Mouse (Mus musculus) ovary, postnatal 14 days (tissue): ENCODE measurements at regions not wholly inside any gene's neighbourhood (a gene's known extent, or its start where the extent isn't known, plus 50 kb on each side); places are given as distances from the start of the nearest gene placed in this dataset.

Source experiments
- DNase-seq: peaks from one replicate; pipeline ENCODE4 v3.0.0; 2022; ENCODE audit warnings: low spot score

DNA sequence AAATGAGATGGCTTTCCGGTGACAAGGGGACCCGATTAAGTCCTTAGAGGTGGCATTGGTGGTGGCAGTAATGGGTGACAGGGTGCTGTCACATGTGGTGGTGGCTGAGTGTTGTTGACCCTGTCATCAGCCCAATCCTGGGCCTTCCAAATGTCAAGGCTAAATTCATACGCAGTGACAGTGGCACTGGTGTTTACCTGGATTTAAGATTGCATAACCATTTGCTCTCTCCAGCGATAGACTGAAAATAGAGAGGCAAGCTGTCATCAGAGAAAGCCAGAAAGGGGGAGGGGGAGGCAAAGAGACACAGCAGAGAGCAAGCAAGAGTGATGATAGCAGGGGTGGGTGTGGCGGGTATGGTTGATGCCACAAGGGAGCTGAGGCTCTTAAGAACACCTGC is 215.1 kb downstream of the Suds3 start:
- DNase-seq: no peak

DNA sequence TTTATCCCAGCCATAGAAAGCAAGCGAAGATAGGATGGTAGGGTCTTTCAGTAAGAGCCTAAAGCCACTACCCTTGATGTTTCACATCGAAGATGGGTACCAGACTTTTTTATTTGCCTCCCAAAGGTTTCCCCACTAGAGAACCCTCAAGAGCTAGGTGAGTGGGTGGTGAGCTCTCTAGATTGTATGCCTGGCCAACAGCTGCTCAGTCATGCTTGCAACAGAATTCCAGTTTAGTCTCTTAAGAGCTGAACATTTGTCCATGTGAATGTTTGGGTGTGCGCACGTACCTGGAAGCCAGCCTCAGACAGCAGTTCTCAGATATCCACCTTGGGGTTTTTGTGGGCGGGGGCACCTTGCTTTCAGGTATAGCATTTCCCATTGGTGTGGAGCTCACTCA is 218.5 kb downstream of the Suds3 start:
- DNase-seq: no peak

DNA sequence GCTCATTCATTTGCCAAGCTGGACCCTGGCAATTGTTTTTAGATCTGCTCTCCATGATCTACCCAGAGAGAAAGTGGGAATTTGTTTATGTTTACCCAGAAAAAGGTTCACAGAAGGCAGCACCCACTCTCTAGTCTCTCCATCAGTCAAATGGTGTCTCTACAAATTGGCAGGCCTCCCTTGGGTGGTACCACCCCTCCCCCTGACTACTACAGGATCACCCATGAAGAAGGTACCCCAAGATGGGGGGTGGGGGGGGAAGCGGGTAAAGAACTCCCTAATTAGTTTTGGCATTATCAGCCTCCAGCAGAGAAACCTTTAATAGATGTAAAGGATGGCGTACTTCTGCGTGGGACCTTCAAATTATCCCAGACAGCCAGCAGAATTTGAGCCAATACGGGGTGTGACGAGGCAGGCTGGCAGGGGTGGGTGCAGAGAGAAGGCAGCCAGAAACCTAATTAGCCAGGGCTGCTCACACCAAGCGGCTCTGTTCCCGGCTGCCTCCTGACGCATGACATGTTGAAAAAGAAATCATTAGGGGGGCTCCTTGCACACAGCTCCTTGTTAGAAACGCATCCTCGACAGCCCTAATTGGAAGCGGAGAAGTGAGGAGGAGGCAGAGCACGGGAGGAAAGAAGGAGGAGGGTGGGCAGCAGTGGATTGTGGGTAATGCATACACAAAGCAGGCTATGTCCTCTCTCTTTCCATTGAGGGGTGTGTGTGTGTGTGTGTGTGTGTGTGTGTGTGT is 220.7 kb downstream of the Suds3 start:
- no peak for DNase-seq

DNA sequence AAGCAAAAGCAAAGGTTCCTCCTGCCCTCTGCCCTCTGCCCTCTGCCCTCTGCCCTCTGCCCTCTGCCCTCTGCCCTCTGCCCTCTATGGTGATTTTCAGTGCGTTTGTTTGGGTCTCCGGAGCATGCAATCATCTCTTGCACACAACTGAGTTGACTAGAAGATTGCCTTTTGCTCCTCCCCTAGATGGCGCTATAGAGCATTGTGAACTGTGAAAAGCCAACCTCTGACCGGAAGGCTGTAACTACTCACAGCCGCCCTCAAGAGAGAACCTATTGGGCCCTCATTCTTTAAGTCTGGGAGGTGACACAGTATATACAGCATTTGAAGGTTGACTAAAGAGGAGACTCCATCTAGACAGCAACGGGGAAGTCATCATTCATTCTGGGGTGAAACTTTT is 221.3 kb downstream of the Suds3 start:
- no peak for DNase-seq

DNA sequence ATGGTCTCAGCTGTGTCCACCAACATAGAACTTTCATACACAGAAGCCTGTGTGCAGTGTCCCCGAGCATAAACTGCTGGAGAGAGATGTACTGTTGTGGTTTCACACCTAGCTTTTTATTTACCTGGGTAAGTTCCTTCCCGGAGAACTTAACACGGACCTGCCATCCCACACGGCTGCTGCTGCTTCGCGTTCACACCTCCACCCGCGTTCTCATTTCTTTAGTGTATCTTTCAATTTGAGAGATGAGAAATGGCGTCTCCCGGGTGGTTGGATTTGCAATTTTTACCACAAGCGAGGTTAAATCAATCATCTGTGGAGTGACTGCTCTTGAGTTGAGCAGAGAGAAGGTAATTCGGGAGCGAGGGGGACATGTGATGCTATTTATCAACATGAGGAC is 223.0 kb downstream of the Suds3 start:
- no peak for DNase-seq

DNA sequence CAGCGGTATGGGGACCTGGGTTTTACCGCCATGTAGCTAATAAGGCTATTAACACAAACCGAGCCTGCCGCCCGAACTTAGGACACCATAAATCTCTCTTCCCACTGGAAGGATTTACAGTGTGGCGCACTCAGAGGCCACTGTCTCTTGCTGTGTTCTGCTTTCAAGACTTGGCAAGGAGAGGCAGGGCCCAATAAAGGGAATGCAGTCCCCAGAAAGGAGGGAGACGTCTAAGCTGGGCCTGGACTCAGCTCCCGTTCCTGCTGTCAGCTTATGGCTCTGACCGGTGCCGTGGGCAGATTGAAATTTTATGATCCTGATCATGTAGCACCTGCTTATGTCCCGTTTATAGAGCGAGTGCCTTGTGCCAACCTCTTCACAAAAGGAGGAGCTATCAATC is 226.7 kb downstream of the Suds3 start:
- DNase-seq: no peak

DNA sequence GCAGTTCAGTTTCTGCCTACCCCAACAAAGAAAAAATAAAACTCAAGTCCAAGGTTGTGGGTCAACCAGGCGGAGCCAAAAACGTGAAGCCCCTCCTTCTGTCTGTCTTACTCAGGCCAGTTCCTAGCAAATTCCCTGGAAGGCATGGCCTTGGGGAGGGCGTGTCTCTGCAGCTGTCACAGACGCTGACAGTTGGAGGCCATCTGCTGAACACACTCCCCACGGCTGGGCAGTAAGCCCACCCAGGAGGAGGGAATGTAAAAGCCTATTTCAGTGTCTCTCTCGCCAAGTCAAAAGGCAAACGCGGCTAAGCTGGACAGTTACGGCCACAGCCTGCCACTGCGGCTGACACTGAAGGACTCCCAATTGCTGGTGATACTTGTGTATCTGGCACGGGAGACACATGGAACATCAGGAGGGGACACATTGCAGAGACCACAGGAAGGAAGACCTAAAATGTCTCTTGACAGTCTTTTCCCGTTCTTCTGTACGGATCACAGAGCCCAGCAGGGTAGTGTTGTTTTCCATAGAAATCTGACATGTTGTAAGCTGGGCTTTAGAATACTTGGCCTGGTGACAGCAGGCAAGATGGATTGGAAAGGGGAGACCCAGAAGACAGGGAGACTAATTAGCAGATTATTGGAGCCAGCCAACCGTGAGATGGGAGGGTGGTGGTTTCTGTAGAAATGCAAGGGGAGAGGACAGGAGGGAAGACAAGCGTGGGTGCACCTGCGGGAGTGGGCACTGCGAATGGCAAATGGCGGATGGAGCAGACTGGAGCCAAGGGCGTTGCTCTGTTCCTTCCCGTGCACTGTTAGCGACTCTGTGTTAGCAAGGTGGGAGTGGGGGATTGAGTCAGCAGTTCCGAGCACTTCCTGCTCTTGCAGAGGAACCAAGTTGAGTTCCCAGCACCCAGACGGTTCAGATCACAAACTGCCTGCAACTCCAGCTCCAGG is 229.5 kb downstream of the Suds3 start:
- peak; percentile 0 for DNase-seq

DNA sequence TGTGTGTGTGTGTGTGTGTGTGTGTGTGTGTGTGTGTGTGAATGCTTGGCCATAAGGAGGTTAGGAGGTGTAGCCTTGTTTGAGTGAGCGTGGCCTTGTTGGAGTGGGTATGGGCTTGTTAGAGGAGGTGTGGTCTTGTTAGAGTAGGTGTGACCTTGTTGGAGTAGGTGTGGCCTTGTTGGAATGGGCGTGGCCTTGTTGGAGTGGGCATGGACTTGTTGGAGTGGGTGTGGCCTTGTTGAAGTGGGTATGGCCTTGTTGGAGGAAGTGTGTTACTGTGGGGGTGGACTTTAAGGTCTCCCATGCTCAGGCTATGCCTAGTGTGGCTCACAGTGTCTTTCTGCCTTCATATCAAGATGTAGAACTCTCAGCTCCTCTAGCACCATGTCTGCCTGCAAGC is 236.2 kb downstream of the Suds3 start:
- DNase-seq: no peak

DNA sequence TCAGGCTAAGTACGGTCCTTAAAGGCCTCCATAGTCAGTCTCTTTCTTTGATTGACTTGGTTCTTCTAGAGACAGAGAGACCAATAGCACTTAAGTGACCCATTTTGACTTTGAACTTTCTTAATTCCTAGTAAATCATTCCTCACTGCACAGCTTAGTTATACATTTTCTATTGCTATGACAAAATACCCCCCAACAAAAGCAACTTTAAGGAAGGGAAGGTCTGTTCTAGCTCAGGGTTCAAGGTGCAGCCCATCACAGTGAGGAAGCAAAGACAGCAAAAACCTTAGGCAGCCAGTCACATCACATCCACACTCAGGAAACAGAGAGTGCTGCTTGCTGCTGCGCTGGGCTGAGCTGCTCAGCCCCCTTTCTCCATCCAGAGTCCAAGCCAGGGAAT is 241.0 kb downstream of the Suds3 start:
- DNase-seq: no peak

DNA sequence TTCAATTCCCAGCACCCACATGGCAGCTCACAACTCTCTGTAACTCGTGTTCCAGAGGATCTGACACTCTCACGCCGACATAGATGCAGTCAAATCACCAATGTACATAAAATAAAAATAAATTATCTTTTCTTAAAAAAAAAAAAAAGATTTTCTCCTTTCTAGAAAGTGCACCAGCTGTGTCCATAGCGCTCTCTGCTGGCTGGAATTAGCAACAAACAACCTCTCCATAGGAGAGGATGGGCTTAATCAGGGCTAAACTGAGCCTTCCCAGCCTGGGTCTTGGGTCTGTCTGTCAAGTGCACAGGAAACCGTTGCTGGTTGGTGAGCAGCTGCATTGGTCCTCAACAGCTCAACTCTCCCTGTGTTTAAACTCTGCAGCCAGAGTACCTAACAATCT is 247.8 kb downstream of the Suds3 start:
- DNase-seq: no peak

DNA sequence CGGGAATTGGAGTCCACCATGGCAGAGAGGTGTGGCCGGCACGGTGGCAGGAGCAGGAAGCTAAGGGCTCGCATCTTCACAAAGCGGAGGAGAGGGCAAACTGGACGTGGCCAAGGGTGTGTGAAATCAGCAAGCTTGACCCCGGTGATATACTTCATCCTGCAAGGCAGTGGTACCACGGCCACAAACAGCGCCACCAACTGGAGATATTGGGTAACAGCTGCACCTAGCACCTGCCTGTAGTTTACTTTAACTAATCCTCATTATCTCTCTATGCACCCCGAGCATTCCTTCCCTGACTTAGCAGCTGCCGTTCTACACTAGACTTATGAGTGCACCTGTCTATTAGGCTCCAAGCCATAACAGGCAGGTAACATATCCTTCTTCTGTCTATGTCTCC is 251.6 kb downstream of the Suds3 start:
- no peak for DNase-seq

DNA sequence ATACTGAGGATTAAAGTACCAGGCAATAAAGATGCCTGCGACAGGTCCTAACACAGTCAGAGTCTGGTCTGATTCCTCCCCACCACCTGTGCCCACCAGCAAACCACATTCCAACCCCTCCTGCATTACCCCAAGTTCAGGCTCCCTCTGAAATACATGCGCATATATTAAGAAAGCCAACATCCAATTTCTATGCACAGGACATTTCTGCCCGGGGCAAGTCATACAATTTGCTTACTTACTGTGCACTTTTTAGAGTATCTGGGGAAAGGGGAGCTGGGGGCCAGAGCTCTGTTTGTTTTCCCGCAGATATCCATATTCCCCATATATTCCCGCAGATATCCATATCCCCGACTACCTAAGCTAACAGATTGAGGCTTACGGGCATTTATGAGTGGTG is 261.1 kb upstream of the Srrm4 start:
- no peak for DNase-seq

DNA sequence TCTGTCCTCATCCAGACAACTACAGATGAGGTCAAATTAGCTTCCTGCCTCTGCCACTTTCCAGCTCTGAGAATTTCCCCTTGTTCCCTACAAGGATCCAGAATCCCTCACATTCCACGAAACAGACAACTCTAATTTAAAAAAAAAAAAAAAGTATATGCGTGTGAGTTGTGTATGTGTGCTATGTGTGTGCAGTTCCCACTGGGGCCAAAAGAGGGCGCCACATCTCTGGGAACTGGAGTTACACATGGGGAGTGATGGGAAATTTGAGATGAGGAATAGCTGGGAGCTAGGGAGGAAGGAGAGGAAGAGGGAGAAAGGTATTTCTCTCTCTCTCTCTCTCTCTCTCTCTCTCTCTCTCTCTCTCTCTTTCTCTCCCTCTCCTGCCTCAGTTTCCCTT is 240.3 kb upstream of the Srrm4 start:
- no peak for DNase-seq

DNA sequence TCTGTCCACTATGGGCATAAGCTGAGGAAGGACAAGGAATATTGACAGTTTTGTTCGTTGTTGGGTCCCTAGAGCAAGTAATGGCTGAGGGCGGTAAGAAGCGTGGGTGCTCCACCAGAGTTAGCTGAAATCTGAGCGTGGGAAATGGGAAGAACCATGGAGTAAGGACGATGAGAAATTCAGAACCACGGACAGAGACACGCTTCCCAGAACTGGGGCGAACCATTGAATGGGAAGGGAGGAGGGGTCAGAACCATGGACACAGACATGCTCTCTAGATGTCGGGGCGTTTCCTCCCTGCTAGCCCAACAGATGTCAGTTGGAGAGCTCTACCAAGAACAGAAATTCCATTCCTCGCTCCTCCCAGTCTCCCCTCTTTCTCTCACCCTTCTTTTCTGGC is 238.2 kb upstream of the Srrm4 start:
- peak; percentile 23 for DNase-seq

DNA sequence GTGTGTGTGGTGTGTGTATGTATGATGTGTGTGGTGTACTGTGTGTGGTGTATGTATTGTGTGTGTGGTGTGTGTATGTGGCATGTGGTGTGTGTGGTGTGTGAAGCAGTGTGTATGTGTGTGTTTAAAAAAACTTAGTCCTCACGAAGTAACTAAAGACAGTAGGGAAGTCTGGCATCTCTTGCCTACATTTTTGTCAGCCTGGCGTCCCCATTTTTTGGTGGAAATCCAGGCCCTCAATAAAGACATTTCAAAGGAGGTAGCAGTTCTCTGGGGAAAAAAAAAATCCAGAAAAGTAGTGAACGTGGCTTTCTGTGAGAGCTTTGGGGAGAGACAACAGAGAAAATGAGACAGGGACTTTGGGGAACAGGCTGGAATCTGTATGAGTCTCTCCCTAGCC is 231.6 kb upstream of the Srrm4 start:
- DNase-seq: no peak

DNA sequence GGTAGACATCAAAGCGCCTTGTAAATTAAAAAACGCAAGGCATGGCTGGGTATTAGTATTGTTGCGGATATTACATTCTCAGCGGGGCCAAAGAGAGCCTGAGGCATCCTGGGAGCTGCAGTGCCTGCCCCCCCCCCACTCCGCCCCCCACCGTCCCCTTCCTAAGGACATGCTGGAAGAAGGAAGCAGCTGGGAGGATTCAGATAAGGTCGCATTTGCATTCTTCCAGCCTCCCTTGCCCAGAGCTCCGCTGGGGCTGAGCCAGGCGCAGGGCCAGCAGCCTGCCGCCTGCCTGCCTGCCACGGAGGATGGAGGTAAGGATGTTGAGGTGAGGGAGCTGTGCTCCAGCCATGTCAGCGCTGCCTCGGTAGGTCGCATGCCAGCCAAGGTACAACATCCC is 230.5 kb upstream of the Srrm4 start:
- no peak for DNase-seq

DNA sequence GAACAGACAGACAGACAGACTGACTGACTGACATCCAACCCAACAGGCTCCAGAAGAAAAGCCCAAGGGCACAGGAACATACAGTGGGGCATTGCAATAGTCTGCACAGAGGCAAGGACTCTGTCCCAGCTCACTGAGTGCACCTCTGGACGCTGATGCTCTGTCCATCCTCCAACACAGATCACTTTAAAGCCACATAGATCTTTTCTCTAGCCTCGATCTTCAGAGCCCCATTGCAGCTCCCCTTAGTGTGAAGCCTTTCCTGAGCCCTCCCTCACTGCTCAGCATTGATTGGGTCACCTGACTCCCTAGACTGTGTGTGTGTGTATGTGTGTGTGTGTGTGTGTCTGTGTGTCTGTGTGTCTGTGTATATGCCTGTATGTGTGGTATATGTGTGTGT is 218.2 kb upstream of the Srrm4 start:
- DNase-seq: no peak

DNA sequence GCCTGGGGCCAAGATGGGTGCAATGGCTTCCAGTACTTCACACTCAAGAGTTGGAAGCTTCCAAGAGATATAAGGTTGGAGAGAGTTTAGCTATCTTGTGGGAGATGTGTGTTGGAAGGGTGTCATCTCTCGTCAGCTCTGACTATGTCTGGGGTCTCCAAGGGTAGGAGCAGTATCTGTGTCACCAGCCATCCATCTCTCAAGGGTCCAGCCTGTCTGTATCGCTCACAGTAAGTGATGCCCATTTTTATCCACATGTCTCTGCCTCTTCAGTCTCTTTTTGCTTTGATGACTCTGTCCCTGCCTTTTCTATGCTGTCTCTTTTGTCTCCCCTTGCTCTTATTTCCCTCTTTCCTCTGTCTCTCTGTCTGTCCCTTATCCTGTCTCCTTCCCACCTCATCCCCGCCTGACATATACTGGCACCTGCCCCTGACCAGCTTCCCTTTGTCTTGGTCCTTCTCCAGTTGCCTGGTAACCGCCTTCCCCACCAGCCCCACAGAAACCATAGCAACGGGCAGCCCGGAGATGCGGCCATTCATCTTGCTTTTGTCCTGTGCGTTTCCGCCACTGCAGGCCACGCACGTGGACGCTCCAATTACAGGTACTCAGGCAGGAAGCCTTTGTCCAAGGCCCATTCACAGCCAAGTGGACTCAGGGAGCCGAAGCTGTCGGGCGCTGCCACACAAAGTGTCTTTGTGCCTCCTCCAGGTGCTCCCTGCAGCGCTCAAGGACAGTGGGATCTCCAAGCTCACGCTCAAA is 217.6 kb upstream of the Srrm4 start:
- no peak for DNase-seq

DNA sequence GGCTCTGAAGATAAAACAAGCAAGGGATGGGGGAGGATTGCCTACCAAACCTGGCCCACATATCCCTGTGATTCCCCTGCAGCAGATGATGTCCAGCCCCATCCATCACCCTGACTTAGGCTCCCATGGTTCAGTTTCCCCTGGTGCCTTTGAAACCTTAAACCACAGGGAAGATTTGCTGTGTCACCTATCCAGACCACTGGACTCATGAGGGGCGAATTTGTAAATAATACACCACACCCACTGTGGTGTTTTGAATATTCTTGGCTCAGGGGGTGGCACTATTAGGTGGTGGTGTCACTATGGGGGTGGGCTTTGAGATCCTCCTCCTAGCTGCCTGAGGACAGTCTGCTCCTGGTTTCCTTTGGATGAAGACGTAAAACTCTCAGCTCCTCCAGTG is 205.8 kb upstream of the Srrm4 start:
- DNase-seq: no peak

DNA sequence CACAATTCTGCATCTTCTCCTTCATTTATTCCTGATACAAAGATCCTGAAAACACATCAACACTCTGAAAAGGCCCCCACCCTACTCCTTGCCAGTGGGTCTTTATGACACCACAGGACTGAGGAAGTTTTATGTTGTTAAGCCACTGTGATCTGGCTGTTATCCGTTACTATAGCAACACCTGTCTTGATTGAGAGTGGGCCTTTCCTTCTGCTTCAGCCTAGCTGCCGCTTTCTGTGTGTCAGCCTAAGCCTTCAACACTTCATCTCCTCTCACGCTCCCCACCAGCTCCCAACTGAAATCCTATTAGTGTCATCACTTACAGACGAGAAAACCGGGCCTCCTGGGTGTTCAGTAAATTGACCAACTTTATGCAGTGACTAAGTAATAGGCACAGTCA is 203.6 kb upstream of the Srrm4 start:
- DNase-seq: no peak

DNA sequence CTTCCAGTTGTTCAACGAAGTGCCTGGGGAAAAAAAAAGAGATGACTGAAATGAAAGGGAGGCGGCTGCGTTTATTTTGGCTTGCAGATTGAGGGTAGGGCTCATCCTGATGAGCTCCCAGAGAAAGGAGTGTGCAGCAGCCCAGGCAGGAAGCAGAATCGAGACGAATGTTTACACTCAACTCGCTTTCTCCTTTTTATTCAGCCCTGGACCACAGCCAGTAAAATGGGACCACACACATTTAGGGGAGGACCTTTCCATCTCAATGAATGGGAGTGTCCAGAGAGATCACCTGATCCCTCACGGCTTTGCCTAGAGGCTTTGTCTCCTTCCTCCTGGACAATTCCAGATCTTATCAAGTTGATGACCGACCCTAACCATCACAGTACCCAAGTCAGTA is 198.8 kb upstream of the Srrm4 start:
- no peak for DNase-seq

DNA sequence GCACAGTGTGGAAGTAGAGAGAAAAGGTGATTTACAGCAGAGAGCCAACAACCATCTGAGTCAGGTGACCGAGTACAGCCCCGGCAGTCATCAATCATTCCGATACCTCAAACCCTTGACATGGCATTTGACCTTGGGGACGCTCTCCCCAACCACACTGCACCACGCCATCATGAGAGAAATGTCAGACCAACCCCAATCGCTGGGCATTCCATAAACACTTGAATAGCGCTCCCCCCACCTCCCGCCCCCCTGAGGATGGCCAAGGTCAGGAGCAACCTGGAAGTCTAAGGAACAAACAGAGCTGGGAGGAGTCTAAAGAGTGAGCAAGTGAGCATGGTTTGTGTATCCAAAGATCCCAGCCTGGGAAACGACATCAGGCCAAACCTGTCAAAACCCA is 198.2 kb upstream of the Srrm4 start:
- DNase-seq: no peak

DNA sequence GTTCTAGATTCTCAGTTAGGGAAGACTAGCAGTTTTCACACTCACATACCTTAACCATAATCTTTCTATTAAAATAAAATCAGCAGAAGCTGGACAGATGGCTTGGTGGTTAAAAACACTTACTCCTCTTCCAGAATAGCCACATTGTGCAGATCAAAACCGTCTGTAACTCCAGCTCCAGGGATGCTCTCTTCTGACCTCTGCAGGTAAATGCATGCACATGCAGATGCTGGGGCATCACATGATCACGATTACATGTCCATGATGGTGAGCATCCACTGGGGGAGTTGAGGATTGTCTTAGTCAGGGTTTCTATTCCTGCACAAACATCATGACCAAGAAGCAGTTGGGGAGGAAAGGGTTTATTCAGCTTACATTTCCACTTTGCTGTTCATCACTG is 184.8 kb upstream of the Srrm4 start:
- DNase-seq: no peak
